Mouse (Mus musculus): ENCODE measurements around the gene Rhoh. TPM values are rescaled to one million over a fixed set of nuclear protein-coding genes. Genes with fewer than 3 reads are reported as not detected.

Gene Rhoh
- polyA plus RNA-seq, 1 experiment from 2014 or later: 0.09 TPM

DNA sequence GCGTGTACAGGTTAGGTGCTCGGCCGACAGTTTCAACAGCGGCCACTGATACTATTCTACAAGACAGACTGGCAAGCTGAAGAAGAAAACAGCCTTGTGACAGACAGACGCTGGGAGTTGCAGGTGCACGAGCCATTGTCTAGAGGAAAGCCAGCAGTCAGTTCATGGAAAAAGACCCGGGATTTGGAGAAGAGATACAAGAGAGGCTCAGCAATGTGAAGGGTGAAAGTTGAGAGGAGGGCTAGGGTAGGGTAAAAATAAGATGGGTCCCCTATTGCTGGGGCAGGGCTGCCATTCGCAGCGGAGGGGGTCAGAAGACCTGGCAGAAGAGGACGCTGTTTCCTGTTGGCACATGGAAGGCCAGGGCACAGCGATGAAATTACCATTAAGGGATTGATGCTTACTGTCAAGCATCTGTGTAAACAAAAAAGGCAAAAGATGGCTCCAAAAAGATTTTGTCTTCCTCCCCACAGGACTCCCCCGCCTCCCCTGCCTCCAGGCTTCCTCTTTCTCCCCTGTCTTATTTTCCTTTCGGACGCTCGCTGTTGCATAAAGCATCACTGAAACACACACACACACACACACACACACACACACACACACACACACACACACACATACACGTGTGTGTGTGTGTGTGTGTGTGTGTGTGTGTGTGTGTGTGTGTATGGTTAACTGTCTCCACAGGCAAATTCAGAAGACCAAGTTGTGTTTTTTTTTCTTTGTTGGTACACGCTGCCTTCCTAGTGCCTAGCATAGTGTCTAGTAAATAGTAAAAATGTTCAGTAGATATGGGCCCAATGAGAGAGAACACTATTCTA is 4.2 kb upstream of the Rhoh start:
- 83% methylated on average over 17 of the region's 17 CpGs for WGBS
- Histone ChIP-seq H3K4me1 (replicated peaks; ENCODE audit: control insufficient read depth, insufficient read depth, low read length) (no peaks in the 10 kb centered on the region), H3K27me3 (ENCODE audit: control insufficient read depth, insufficient read depth, low read length) (no peaks in the 10 kb centered on the region), H3K4me3 (ENCODE audit: low read depth, low read length) (no peak overlapping the region), H3K9me3 (ENCODE audit: control insufficient read depth, low read length) (no peaks in the 10 kb centered on the region), H3K36me3 (ENCODE audit: control insufficient read depth, insufficient read depth, low read length) (no peaks in the 10 kb centered on the region), H3K4me2 (ENCODE audit: low read depth, low read length, severe bottlenecking) (no peak overlapping the region), H3K27ac (ENCODE audit: low read depth, low read length) (no peak overlapping the region), H3K9ac (ENCODE audit: low read length) (no peak overlapping the region)
- DNase-seq (ENCODE audit: low spot score): no peak
- ATAC-seq (replicated peaks; ENCODE audit: low FRiP score): no peak

DNA sequence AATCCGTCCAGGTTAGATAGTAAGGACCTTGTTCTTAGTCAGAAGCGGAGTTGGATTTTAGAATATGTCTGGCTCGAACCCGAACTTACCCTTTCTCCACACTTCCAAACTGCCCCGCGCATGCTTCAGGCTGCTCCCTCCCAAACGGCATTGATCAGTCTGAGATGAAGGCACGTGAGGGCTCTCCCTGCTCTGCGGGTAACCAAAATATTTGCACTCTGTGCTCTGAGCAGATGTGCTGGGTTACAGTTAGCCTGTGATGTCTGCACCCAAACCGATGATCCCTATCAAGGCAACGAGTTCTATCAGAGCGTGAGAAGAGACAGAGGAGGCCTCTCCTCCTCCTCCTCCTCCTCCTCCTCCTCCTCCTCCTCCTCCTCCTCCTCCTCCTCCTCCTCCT is 3.1 kb upstream of the Rhoh start:
- Histone ChIP-seq H3K4me1 (replicated peaks; ENCODE audit: control insufficient read depth, insufficient read depth, low read length) (no peaks in the 10 kb centered on the region), H3K27me3 (ENCODE audit: control insufficient read depth, insufficient read depth, low read length) (no peaks in the 10 kb centered on the region), H3K4me2 (ENCODE audit: low read depth, low read length, severe bottlenecking) (no peak overlapping the region), H3K9ac (ENCODE audit: low read length) (no peak overlapping the region), H3K9me3 (ENCODE audit: control insufficient read depth, low read length) (no peaks in the 10 kb centered on the region), H3K27ac (ENCODE audit: low read depth, low read length) (no peak overlapping the region), H3K36me3 (ENCODE audit: control insufficient read depth, insufficient read depth, low read length) (no peaks in the 10 kb centered on the region), H3K4me3 (ENCODE audit: low read depth, low read length) (no peak overlapping the region)
- WGBS: 83% methylated on average over 12 of the region's 12 CpGs
- no peak for ATAC-seq (replicated peaks; ENCODE audit: low FRiP score)
- DNase-seq (ENCODE audit: low spot score): no peak

DNA sequence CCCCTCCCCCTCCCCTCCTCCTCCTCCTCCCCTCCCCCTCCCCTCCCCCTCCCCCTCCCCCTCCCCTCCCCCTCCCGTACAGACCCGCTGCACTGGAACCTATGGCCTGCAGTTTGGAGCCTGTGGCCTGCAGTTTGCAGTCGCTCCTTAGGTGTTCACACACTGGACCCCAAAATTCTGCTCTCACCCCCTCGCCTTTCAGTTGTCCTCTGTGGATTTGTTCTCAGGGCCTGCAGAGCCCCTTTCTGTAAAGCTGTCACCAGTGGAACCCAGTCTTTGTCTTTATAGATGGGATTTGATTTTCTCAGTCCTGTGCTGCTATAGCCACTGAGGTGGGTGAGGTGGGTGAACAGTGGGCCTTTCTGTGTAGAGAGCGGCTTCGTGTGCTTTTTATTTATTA is 2.7 kb upstream of the Rhoh start:
- no peak overlapping the region for H3K27ac ChIP-seq (ENCODE audit: low read depth, low read length)
- H3K9me3 ChIP-seq (ENCODE audit: control insufficient read depth, low read length): no peaks in the 10 kb centered on the region
- 90% methylated on average over 4 of the region's 6 CpGs for WGBS
- H3K36me3 ChIP-seq (ENCODE audit: control insufficient read depth, insufficient read depth, low read length): no peaks in the 10 kb centered on the region
- no peak overlapping the region for H3K9ac ChIP-seq (ENCODE audit: low read length)
- no peak overlapping the region for H3K4me3 ChIP-seq (ENCODE audit: low read depth, low read length)
- no peaks in the 10 kb centered on the region for H3K4me1 ChIP-seq (replicated peaks; ENCODE audit: control insufficient read depth, insufficient read depth, low read length)
- no peak for DNase-seq (ENCODE audit: low spot score)
- H3K4me2 ChIP-seq (ENCODE audit: low read depth, low read length, severe bottlenecking): no peak overlapping the region
- no peak for ATAC-seq (replicated peaks; ENCODE audit: low FRiP score)
- H3K27me3 ChIP-seq (ENCODE audit: control insufficient read depth, insufficient read depth, low read length): no peaks in the 10 kb centered on the region

DNA sequence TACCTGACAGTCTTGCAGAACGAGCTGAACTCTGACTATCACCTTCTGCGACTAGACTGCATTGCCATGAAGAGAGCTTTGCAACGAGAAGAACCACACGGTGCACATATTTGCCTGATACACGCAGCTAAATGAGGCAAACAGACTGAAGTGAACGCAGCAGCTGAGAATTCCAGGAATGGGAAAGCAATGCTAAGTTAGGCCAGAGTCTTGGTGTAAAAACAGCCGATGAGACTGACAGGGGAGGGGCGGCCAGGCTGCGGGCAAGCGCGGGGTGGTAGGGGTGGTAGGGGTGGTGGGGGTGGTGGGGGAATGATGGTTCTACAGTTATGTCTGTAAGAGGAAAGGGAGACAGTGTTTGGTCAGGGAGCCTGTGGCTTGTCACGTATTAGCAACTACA is 2.1 kb upstream of the Rhoh start:
- no peaks in the 10 kb centered on the region for H3K4me1 ChIP-seq (replicated peaks; ENCODE audit: control insufficient read depth, insufficient read depth, low read length)
- no peak overlapping the region for H3K4me3 ChIP-seq (ENCODE audit: low read depth, low read length)
- no peaks in the 10 kb centered on the region for H3K9me3 ChIP-seq (ENCODE audit: control insufficient read depth, low read length)
- WGBS: 82% methylated on average over 12 of the region's 12 CpGs
- DNase-seq (ENCODE audit: low spot score) (no peak), ATAC-seq (replicated peaks; ENCODE audit: low FRiP score) (no peak)
- no peak overlapping the region for H3K9ac ChIP-seq (ENCODE audit: low read length)
- H3K27me3 ChIP-seq (ENCODE audit: control insufficient read depth, insufficient read depth, low read length): no peaks in the 10 kb centered on the region
- H3K36me3 ChIP-seq (ENCODE audit: control insufficient read depth, insufficient read depth, low read length): no peaks in the 10 kb centered on the region
- no peak overlapping the region for H3K4me2 ChIP-seq (ENCODE audit: low read depth, low read length, severe bottlenecking)
- H3K27ac ChIP-seq (ENCODE audit: low read depth, low read length): no peak overlapping the region

DNA sequence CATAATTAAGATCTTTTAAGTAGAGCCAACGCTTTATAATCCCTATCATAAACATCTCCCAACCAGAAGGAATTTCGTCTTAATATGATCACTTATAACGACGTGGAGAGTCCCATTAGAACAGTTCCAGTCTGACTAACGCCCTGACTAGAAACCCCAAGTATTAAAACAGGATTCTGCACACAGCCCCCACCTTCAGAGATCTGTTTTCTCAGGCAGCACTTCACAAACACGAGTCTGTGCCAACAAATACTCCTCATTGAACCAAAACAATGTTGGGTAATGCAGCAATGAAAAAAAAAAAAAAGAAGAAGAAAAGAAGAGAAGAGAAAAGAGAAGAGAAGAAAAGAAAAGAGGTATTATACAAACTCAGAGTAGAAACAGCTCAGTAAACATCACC is 1.6 kb upstream of the Rhoh start:
- WGBS: 64% methylated on average over 6 of the region's 6 CpGs
- no peak overlapping the region for H3K27ac ChIP-seq (ENCODE audit: low read depth, low read length)
- H3K9me3 ChIP-seq (ENCODE audit: control insufficient read depth, low read length): no peaks in the 10 kb centered on the region
- H3K36me3 ChIP-seq (ENCODE audit: control insufficient read depth, insufficient read depth, low read length): no peaks in the 10 kb centered on the region
- no peak overlapping the region for H3K4me3 ChIP-seq (ENCODE audit: low read depth, low read length)
- no peak for ATAC-seq (replicated peaks; ENCODE audit: low FRiP score)
- no peaks in the 10 kb centered on the region for H3K4me1 ChIP-seq (replicated peaks; ENCODE audit: control insufficient read depth, insufficient read depth, low read length)
- H3K4me2 ChIP-seq (ENCODE audit: low read depth, low read length, severe bottlenecking): no peak overlapping the region
- no peaks in the 10 kb centered on the region for H3K27me3 ChIP-seq (ENCODE audit: control insufficient read depth, insufficient read depth, low read length)
- H3K9ac ChIP-seq (ENCODE audit: low read length): no peak overlapping the region
- no peak for DNase-seq (ENCODE audit: low spot score)

DNA sequence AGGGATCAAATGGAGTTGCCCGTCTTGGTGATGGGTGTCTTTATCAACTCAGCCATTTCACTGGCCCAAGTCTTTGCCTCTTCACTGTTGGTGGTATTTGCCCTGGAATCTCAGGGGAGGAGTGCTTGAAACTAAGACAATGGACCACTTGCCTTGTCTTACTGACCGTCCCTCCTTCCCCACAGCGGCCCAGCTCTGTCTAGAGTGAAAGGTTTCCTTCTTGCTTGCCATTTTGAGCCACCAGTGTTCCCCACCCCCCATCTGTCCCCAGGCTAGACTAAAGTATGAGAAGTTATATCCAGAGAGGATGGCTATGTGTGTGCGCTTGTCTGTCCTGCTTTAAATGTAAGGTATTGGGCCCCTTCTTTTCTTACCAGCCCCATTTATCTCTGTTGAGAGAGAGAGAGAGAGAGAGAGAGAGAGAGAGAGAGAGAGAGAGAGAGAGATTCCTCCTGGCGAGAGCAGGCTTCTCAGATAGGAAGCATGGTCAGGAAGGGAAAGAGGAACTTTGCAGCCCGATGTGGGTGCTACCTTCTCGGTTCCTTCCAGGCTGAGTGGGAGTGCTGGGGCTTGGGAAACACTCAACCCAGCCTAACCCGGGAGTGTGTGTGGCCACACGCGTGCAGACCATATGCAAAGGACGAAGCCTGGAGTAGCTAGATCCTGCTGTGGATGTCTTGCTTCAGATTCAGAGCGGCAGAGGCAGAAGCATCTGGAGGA is 572 bp upstream of the Rhoh start:
- ATAC-seq (replicated peaks; ENCODE audit: low FRiP score) (no peak), DNase-seq (ENCODE audit: low spot score) (no peak)
- WGBS: 68% methylated on average over 12 of the region's 12 CpGs
- Histone ChIP-seq H3K9ac (ENCODE audit: low read length) (no peak overlapping the region), H3K9me3 (ENCODE audit: control insufficient read depth, low read length) (no peaks in the 10 kb centered on the region), H3K4me3 (ENCODE audit: low read depth, low read length) (no peak overlapping the region), H3K4me2 (ENCODE audit: low read depth, low read length, severe bottlenecking) (no peak overlapping the region), H3K27me3 (ENCODE audit: control insufficient read depth, insufficient read depth, low read length) (no peaks in the 10 kb centered on the region), H3K36me3 (ENCODE audit: control insufficient read depth, insufficient read depth, low read length) (no peaks in the 10 kb centered on the region), H3K4me1 (replicated peaks; ENCODE audit: control insufficient read depth, insufficient read depth, low read length) (no peaks in the 10 kb centered on the region), H3K27ac (ENCODE audit: low read depth, low read length) (no peak overlapping the region)

DNA sequence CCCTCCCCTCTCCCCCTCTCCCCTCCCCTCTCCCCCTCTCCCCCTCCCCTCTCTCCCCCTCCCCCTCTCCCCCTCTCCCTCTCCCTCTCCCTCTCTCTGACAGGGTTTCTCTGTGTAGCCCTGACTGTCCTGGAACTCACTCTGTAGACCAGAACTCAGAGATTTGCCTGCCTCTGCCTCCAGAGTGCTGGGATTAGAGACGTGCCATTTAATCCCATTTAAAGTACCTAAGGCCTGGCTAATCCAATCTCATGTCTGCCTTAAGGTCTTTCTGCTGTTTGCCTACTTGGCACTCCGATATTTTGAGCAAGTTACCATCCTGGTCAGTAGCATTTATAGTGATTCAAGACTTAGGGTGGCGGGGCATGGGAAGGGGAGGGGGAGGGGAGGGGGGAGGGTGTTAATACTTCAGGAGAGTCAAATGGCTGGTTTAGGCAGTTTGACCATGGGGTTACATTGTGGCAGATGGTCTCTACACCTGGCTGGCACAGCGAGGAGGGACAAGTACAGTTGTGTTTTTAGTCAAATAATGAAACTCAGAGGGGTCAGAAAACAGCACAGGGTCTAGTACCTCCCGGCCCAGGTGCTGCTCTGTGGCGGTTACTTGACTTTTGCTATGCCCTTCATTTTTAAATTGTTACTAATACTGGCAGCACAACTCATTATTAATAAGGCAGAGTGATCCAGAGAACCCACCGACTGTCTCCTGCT is 1.4 kb downstream of the Rhoh start:
- no peak for ATAC-seq (replicated peaks; ENCODE audit: low FRiP score)
- no peak overlapping the region for H3K4me2 ChIP-seq (ENCODE audit: low read depth, low read length, severe bottlenecking)
- no peak overlapping the region for H3K27ac ChIP-seq (ENCODE audit: low read depth, low read length)
- H3K36me3 ChIP-seq (ENCODE audit: control insufficient read depth, insufficient read depth, low read length): no peaks in the 10 kb centered on the region
- no peak for DNase-seq (ENCODE audit: low spot score)
- H3K9ac ChIP-seq (ENCODE audit: low read length): no peak overlapping the region
- H3K27me3 ChIP-seq (ENCODE audit: control insufficient read depth, insufficient read depth, low read length): no peaks in the 10 kb centered on the region
- no peaks in the 10 kb centered on the region for H3K9me3 ChIP-seq (ENCODE audit: control insufficient read depth, low read length)
- H3K4me3 ChIP-seq (ENCODE audit: low read depth, low read length): no peak overlapping the region
- no peaks in the 10 kb centered on the region for H3K4me1 ChIP-seq (replicated peaks; ENCODE audit: control insufficient read depth, insufficient read depth, low read length)
- WGBS: 94% methylated on average over 7 of the region's 7 CpGs

DNA sequence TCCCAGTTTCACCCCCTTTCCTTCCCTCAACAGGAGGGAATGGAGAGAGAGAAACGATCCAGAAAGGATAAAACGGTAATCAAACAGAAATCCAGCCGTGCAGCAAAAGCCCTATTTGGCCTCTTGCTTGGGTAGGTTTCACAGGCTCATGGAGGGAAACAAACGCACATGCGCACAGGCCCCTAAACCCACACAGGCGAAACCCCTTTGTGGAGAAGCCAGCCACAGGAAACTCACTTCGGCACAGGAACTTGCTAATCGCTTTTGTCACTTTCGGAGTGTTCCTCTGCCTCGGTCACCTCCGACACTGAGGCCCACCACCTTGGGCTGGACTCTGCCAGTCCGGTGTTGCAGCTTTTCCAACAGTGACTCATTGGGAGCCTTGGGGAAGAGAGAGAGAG is 2.3 kb downstream of the Rhoh start:
- DNase-seq (ENCODE audit: low spot score) (no peak), ATAC-seq (replicated peaks; ENCODE audit: low FRiP score) (no peak)
- H3K4me3 ChIP-seq (ENCODE audit: low read depth, low read length): no peak overlapping the region
- H3K4me1 ChIP-seq (replicated peaks; ENCODE audit: control insufficient read depth, insufficient read depth, low read length): no peaks in the 10 kb centered on the region
- no peak overlapping the region for H3K27ac ChIP-seq (ENCODE audit: low read depth, low read length)
- H3K9me3 ChIP-seq (ENCODE audit: control insufficient read depth, low read length): no peaks in the 10 kb centered on the region
- no peaks in the 10 kb centered on the region for H3K36me3 ChIP-seq (ENCODE audit: control insufficient read depth, insufficient read depth, low read length)
- no peaks in the 10 kb centered on the region for H3K27me3 ChIP-seq (ENCODE audit: control insufficient read depth, insufficient read depth, low read length)
- no peak overlapping the region for H3K9ac ChIP-seq (ENCODE audit: low read length)
- H3K4me2 ChIP-seq (ENCODE audit: low read depth, low read length, severe bottlenecking): no peak overlapping the region
- WGBS: 81% methylated on average over 12 of the region's 12 CpGs

All from forebrain, embryonic 11.5 days (tissue).